Mouse (Mus musculus) heart, embryonic 13.5 days (tissue): ENCODE measurements around the gene Ccdc38. TPM values are rescaled to one million over a fixed set of nuclear protein-coding genes. Genes with fewer than 3 reads are reported as not detected.

Experiments
- ATAC-seq: fragments of 200-750 bp; cut with Nextera tagmentation; 2 replicates; pipeline ENCODE4 v1.8.0; 2017; ENCODE audit warnings: moderate TSS enrichment; ENCODE audit not compliant: insufficient number of reproducible peaks, low FRiP score, low TSS enrichment; ENCODE audit errors: extremely low read depth
- H3K27ac ChIP-seq: fragments of 300-500 bp; sonication (generic); replicated peaks from 2 replicates; pipeline ENCODE4 v1.5.1; 2015; ENCODE audit warnings: moderate library complexity, mild to moderate bottlenecking, inconsistent platforms
- H3K27me3 ChIP-seq: fragments of 300-500 bp; sonication (generic); replicated peaks from 2 replicates; pipeline ENCODE4 v1.6.1; 2015; ENCODE audit warnings: mild to moderate bottlenecking, inconsistent platforms
- H3K36me3 ChIP-seq: fragments of 300-500 bp; sonication (generic); 2 replicates; pipeline ENCODE4 v1.6.1; 2015; ENCODE audit warnings: mild to moderate bottlenecking, inconsistent platforms
- H3K4me1 ChIP-seq: fragments of 300-500 bp; sonication (generic); 2 replicates; pipeline ENCODE4 v1.6.1; 2015; ENCODE audit warnings: inconsistent platforms
- H3K4me2 ChIP-seq: fragments of 300-500 bp; sonication (generic); 2 replicates; pipeline ENCODE4 v1.6.1; 2015; ENCODE audit warnings: inconsistent platforms, mild to moderate bottlenecking, moderate library complexity
- H3K4me3 ChIP-seq: fragments of 300-500 bp; sonication (generic); 2 replicates; pipeline ENCODE4 v1.5.1; 2015; ENCODE audit warnings: moderate library complexity, mild to moderate bottlenecking, inconsistent platforms
- H3K9ac ChIP-seq: fragments of 300-500 bp; sonication (generic); 2 replicates; pipeline ENCODE4 v1.6.1; 2015; ENCODE audit warnings: inconsistent platforms, mild to moderate bottlenecking, moderate library complexity
- H3K9me3 ChIP-seq: fragments of 300-500 bp; sonication (generic); 2 replicates; pipeline ENCODE4 v1.6.1; 2016; ENCODE audit warnings: inconsistent platforms
- WGBS: fragments of 180-500 bp; shearing (Covaris S2); methylation state at CpG from one replicate; pipeline ENCODE4 v1.1.7; 2015; ENCODE audit warnings: mixed read lengths; 5-methylcytosine and 5-hydroxymethylcytosine counted together
- polyA plus RNA-seq: library from polyadenylated mRNA; unstranded; fragments of >200 nt; fragmentation: Nextera tagmentation; extraction: Ambion mirVana; gene quantifications from 2 replicates; pipeline ENCODE4 v1.2.1, GENCODE M21; 2015

Gene Ccdc38
- polyA plus RNA-seq, 1 experiment from 2014 or later, result 0.09 TPM

DNA sequence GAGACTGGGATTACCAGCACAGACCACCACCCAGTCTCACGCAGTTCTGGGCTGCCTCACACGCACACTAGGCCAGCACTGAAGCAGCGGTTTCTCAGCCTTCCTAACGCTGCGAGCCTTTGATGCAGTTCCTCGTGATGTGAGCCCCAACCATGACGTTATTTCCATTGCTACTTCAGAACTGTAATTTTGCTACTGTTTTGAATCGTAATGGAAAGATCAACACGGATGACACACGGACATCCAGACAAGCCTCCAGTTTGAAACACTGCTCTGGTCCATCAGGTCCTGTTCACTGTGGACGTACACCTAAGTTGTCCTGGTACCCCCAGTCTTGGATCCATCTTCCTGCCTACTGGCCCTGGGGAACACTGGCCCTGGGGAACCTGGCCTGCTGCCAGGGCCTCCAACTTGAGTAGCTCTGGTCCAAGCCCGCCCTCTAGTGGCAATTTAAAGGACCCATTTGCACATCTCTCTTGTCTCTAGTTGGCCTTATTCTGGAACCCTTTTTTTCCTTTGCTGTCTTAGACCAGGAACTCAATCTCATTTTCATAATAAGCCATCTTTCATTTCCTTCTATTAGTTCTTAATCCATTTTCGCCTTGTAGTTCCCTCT, 36.9 kb downstream of the Ccdc38 start:
- Histone ChIP-seq H3K4me2 (no peak overlapping the region), H3K27me3 (no peaks in the 10 kb centered on the region), H3K9ac (no peak overlapping the region), H3K9me3 (no peaks in the 10 kb centered on the region), H3K27ac (no peak overlapping the region), H3K4me1 (peaks cover 4% of the 10 kb centered on the region; the same call in 1 of the 2 replicates), H3K4me3 (no peak overlapping the region), H3K36me3 (peaks cover 18% of the 10 kb centered on the region)
- WGBS, result 57% methylated on average over 13 of the region's 13 CpGs
- no peak for ATAC-seq

DNA sequence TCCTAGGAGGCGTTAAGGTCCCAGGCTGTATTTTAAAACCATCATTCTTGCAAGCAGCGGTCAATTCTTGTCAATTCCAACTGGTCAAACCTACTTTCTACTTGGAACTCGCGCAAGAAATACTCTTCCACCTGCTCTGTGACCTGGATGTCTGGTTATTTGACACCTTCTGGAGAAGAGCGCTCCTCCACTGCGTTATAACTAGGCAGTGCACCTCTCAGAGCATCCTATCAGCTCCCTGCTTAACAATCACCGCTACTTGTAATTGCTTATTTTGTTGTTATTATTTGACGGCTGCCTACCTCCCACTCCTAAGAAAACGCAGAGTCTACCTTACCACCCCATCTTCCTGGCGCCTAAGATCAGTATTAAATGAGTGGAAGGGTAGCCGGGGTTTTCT, 48.4 kb downstream of the Ccdc38 start:
- Histone ChIP-seq H3K4me2 (peak overlapping the region; percentile 75), H3K9me3 (no peaks in the 10 kb centered on the region), H3K4me1 (peaks cover 19% of the 10 kb centered on the region), H3K4me3 (peak overlapping the region; percentile 90), H3K36me3 (peaks cover 34% of the 10 kb centered on the region), H3K9ac (peak overlapping the region; percentile 92), H3K27ac (peak overlapping the region; percentile 80), H3K27me3 (0 out of 2 replicates have a peak, but pooled peaks cover 8% of the 10 kb centered on the region)
- no peak for ATAC-seq
- 2% methylated on average over 11 of the region's 11 CpGs for WGBS

- peak within 1 kb of the TSS; percentile 80 for H3K27ac ChIP-seq
- H3K27me3 ChIP-seq, result 0 out of 2 replicates have a peak, but pooled peaks cover 8% of the 10 kb centered on the region
- H3K4me2 ChIP-seq, result peak within 1 kb of the TSS; percentile 75
- H3K9me3 ChIP-seq, result no peaks in the 10 kb centered on the region
- H3K4me1 ChIP-seq, result peaks cover 22% of the 10 kb centered on the region
- peak within 1 kb of the TSS; percentile 90 for H3K4me3 ChIP-seq
- peak; percentile 89 for ATAC-seq
- peaks cover 34% of the 10 kb centered on the region for H3K36me3 ChIP-seq
- H3K9ac ChIP-seq, result peak within 1 kb of the TSS; percentile 92
- WGBS, result under 1% methylated on average over 51 of the region's 63 CpGs
These were observed 48.9 kb downstream of the Ccdc38 start, which contains the start of gene Snrpf for GRCm38 (mm10) chr10:93589281-93589848. TSS of gene Snrpf (minus strand) at chr10:93589706.

DNA sequence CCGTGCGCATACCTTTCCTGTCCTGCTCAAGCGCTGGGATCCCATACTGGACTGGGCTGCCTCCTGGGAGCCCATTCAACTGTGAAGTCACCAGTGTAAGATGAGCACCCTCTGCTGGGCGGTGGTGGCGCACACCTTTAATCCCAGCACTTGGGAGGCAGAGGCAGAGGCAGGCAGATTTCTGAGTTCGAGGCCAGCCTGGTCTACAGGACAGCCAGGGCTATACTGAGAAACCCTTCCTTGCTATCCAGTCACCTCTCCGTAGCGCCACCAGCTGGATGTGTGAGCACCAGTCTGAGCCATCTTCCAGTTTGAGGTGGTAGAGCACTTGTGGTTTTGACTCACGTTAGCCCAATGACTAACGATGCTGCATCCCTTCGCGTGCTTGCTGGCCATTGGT, 52.0 kb downstream of the Ccdc38 start:
- no peaks in the 10 kb centered on the region for H3K9me3 ChIP-seq
- H3K36me3 ChIP-seq, result peaks cover 6% of the 10 kb centered on the region; the same call in 1 of the 2 replicates
- no peak overlapping the region for H3K27ac ChIP-seq
- peaks cover 18% of the 10 kb centered on the region; the same call in 1 of the 2 replicates for H3K27me3 ChIP-seq
- no peak for ATAC-seq
- H3K4me2 ChIP-seq, result no peak overlapping the region
- peaks cover 25% of the 10 kb centered on the region for H3K4me1 ChIP-seq
- WGBS, result 53% methylated on average over 12 of the region's 12 CpGs
- no peak overlapping the region for H3K9ac ChIP-seq
- H3K4me3 ChIP-seq, result no peak overlapping the region

- H3K4me2 ChIP-seq, result peak overlapping the region; percentile 85
- ATAC-seq, result no peak
These were observed 53.6 kb downstream of the Ccdc38 start for GRCm38 (mm10) chr10:93594022-93594482.

DNA sequence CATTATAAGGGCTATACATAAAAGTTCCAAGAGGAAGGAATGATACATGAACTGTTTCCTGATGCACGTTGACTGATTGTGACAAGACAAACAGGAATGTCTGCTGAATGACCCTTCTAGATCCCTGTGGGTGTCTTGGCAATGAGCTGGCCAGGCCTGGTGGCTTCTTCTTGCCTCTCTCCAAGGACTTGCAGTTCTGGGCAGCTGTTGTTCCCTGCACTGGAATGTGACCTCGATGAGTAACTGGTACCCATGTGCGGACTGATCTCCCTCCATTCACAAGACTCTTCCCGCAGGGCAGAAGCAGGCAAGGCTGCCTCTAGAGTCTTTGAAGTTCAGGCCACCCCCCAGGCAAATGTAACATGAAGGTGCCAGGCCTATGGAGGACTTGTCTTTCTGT, 55.4 kb downstream of the Ccdc38 start:
- no peak overlapping the region for H3K4me3 ChIP-seq
- peaks cover 7% of the 10 kb centered on the region; the same call in 1 of the 2 replicates for H3K4me1 ChIP-seq
- H3K27ac ChIP-seq, result no peak overlapping the region
- WGBS, result 51% methylated on average over 4 of the region's 4 CpGs
- no peak overlapping the region for H3K9ac ChIP-seq
- ATAC-seq, result no peak
- H3K27me3 ChIP-seq, result peaks cover 22% of the 10 kb centered on the region; the same call in 1 of the 2 replicates
- no peaks in the 10 kb centered on the region for H3K9me3 ChIP-seq
- no peaks in the 10 kb centered on the region for H3K36me3 ChIP-seq
- H3K4me2 ChIP-seq, result no peak overlapping the region

More at GRCm38 (mm10) chr10:93594022-93594482, 53.6 kb downstream of the Ccdc38 start:
- H3K4me1 ChIP-seq, result peaks cover 11% of the 10 kb centered on the region
- 3% methylated on average over 22 of the region's 22 CpGs for WGBS
- peak overlapping the region; percentile 53 for H3K4me3 ChIP-seq
- no peak overlapping the region for H3K27ac ChIP-seq
- H3K36me3 ChIP-seq, result no peaks in the 10 kb centered on the region
- no peaks in the 10 kb centered on the region for H3K9me3 ChIP-seq
- H3K9ac ChIP-seq, result peak overlapping the region; percentile 73
- peaks cover 22% of the 10 kb centered on the region; the same call in 1 of the 2 replicates for H3K27me3 ChIP-seq

DNA sequence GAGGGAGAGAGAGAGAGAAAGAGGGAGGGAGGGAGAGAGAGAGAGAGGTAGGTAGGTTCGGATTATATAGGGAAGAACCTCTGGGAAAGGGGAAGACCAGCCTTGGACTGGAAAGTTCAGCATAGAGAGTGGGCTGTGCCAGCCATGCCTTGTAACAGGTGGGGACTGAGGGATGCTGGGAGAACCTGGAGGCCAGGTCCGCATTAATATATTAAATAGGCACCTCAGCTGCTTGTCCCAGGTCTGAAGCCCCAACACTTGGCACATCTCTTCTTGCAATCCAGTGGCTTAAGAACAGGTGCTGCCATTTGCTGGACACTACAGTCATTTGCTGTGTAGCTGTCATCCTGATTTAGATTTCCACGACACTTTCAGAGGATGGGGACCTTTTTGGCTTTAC, 56.2 kb downstream of the Ccdc38 start:
- peaks cover 7% of the 10 kb centered on the region; the same call in 1 of the 2 replicates for H3K4me1 ChIP-seq
- H3K27me3 ChIP-seq, result peaks cover 22% of the 10 kb centered on the region; the same call in 1 of the 2 replicates
- no peak overlapping the region for H3K27ac ChIP-seq
- ATAC-seq, result no peak
- H3K4me2 ChIP-seq, result no peak overlapping the region
- 62% methylated on average over 3 of the region's 3 CpGs for WGBS
- no peak overlapping the region for H3K4me3 ChIP-seq
- no peak overlapping the region for H3K9ac ChIP-seq
- no peaks in the 10 kb centered on the region for H3K9me3 ChIP-seq
- H3K36me3 ChIP-seq, result no peaks in the 10 kb centered on the region

GRCm38 (mm10) chr10:93602309-93602708, 61.9 kb downstream of the Ccdc38 start:
- Histone ChIP-seq H3K4me3 (no peak overlapping the region), H3K9me3 (no peaks in the 10 kb centered on the region), H3K9ac (no peak overlapping the region), H3K4me2 (no peak overlapping the region), H3K36me3 (no peaks in the 10 kb centered on the region), H3K27ac (no peak overlapping the region), H3K4me1 (no peaks in the 10 kb centered on the region), H3K27me3 (peaks cover 4% of the 10 kb centered on the region; the same call in 1 of the 2 replicates)
- ATAC-seq, result no peak
- WGBS, result 80% methylated on average over 5 of the region's 5 CpGs

GRCm38 (mm10) chr10:93603256-93603655, 62.8 kb downstream of the Ccdc38 start:
- Histone ChIP-seq H3K4me3 (no peak overlapping the region), H3K9ac (no peak overlapping the region), H3K27ac (no peak overlapping the region), H3K4me1 (no peaks in the 10 kb centered on the region), H3K27me3 (peaks cover 4% of the 10 kb centered on the region; the same call in 1 of the 2 replicates), H3K36me3 (no peaks in the 10 kb centered on the region), H3K9me3 (0 out of 2 replicates have a peak, but pooled peaks cover under 1% of the 10 kb centered on the region), H3K4me2 (no peak overlapping the region)
- no peak for ATAC-seq
- WGBS, result 91% methylated on average over 1 of the region's 1 CpGs

DNA sequence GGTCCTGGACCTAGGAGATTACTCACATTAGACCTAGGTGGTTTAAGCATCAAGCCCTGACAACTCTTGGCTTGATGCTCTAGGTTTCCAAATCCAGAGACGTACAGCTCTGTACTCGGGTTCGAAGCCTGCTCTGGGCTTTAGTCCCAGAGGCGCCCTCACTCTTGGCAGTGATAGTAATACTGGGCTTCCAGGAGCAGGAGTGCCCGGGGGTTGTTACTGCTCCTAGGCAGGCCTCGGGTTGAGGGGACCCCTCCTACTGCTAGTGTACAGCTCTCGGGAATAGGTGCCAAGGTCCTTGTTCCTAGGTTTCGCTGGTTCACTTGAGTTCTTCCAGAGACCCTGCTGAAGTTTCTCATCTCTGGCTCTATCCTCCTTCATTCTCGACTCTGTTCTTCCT, 65.9 kb downstream of the Ccdc38 start:
- no peaks in the 10 kb centered on the region for H3K36me3 ChIP-seq
- no peak overlapping the region for H3K4me3 ChIP-seq
- peaks cover 12% of the 10 kb centered on the region for H3K9me3 ChIP-seq
- H3K27me3 ChIP-seq, result no peaks in the 10 kb centered on the region; the same call in 1 of the 2 replicates
- no peak for ATAC-seq
- no peak overlapping the region for H3K27ac ChIP-seq
- WGBS, result 79% methylated on average over 9 of the region's 9 CpGs
- no peaks in the 10 kb centered on the region for H3K4me1 ChIP-seq
- H3K9ac ChIP-seq, result no peak overlapping the region
- H3K4me2 ChIP-seq, result no peak overlapping the region

DNA sequence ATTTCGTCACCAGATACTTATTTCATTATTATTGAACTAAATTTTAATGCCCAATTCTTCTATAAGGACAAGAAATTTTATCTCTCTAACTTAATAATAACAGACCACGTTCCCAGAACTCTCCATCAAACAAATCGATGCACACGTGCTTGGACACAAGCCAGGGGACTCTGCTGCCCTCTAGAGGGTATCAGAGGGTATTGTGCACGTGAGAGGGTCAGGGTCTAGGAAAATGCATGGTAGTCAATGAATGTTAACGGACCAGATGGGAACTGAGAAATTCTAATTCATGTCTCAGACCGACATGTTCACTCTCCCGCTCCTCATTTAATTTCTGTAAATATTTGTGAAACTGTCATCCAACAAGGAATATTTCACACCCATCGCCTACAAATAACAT, 67.6 kb downstream of the Ccdc38 start:
- Histone ChIP-seq H3K4me3 (no peak overlapping the region), H3K36me3 (no peaks in the 10 kb centered on the region), H3K27me3 (no peaks in the 10 kb centered on the region; the same call in 1 of the 2 replicates), H3K4me1 (no peaks in the 10 kb centered on the region), H3K27ac (no peak overlapping the region), H3K4me2 (no peak overlapping the region), H3K9ac (no peak overlapping the region), H3K9me3 (peaks cover 12% of the 10 kb centered on the region)
- 64% methylated on average over 9 of the region's 9 CpGs for WGBS
- no peak for ATAC-seq
